Mouse (Mus musculus) ES-E14 (cell line): ENCODE results near the gene Zbtb2.

Experiments used
- CHD2 ChIP-seq: IDR thresholded peaks from 2 replicates; pipeline ENCODE4 v1.6.1; 2014; ENCODE audit warnings: mild to moderate bottlenecking, low read depth, low read length, inconsistent platforms
- ZC3H11A ChIP-seq: IDR thresholded peaks from 2 replicates; pipeline ENCODE4 v1.6.1; 2012; ENCODE audit warnings: low read depth, mild to moderate bottlenecking, inconsistent platforms, low read length, borderline replicate concordance
- ZNF384 ChIP-seq: IDR thresholded peaks from 2 replicates; pipeline ENCODE4 v1.6.1; 2012; ENCODE audit warnings: low read depth, low read length, inconsistent platforms

GRCm38 (mm10) chr10:4372011-4372410 lies 15.9 kb downstream of the Zbtb2 start:
- TF ChIP-seq ZNF384 (no peak), CHD2 (no peak), ZC3H11A (peak; percentile 4; the same call in 1 of the 2 replicates)
